Mouse (Mus musculus) ES-Bruce4 (cell line): ENCODE results near the gene Iqcb1. TPM values are rescaled to one million over a fixed set of nuclear protein-coding genes. Genes with fewer than 3 reads are reported as not detected.
"Not testable (repeated sequence)": the region's sequence is repeated elsewhere in the genome, so short reads cannot be mapped to it uniquely, and the experiment has no call there.

ENCODE experiments used
- H3K27ac ChIP-seq: 2 replicates; pipeline ENCODE4 v1.5.1; 2012; ENCODE audit warnings: low read length, inconsistent platforms; ENCODE audit not compliant: insufficient read depth
- H3K27me3 ChIP-seq: 2 replicates; pipeline ENCODE4 v1.6.1; 2012; ENCODE audit warnings: mild to moderate bottlenecking, low read length, inconsistent platforms; ENCODE audit not compliant: control insufficient read depth, poor library complexity, insufficient read depth, severe bottlenecking
- H3K36me3 ChIP-seq: 2 replicates; pipeline ENCODE4 v1.6.1; 2012; ENCODE audit warnings: inconsistent platforms, mild to moderate bottlenecking, low read length, moderate library complexity; ENCODE audit not compliant: control insufficient read depth, poor library complexity, insufficient read depth, severe bottlenecking
- H3K4me1 ChIP-seq: one replicate; pipeline ENCODE4 v1.8.1; 2011; ENCODE audit warnings: low read length; ENCODE audit not compliant: control insufficient read depth, insufficient read depth
- H3K4me3 ChIP-seq: 2 replicates; pipeline ENCODE4 v1.5.1; 2011; ENCODE audit warnings: low read depth, mild to moderate bottlenecking, low read length
- H3K9ac ChIP-seq: 2 replicates; pipeline ENCODE4 v1.6.1; 2012; ENCODE audit warnings: low read depth, mild to moderate bottlenecking, inconsistent platforms; ENCODE audit not compliant: poor library complexity, severe bottlenecking
- H3K9me3 ChIP-seq: replicated peaks from 2 replicates; pipeline ENCODE4 v1.6.1; 2012; ENCODE audit warnings: mild to moderate bottlenecking, low read length, inconsistent platforms; ENCODE audit not compliant: control insufficient read depth, poor library complexity, insufficient read depth, severe bottlenecking
- CTCF ChIP-seq: IDR thresholded peaks from one replicate; pipeline ENCODE4 v1.8.1; 2011; ENCODE audit warnings: low read depth, low read length
- EP300 ChIP-seq: IDR thresholded peaks from 2 replicates; pipeline ENCODE4 v1.6.1; 2011; ENCODE audit warnings: low read depth, low read length; ENCODE audit not compliant: insufficient read depth
- POLR2A ChIP-seq: IDR thresholded peaks from one replicate; pipeline ENCODE4 v1.8.1; 2011; ENCODE audit warnings: low read length; ENCODE audit not compliant: insufficient read depth
- polyA plus RNA-seq: library from polyadenylated mRNA; stranded (reverse); fragments of >200 nt; gene quantifications from 2 replicates; pipeline ENCODE4 v1.2.4, GENCODE M21; 2011; ENCODE audit warnings: low read depth; ENCODE audit not compliant: missing spikeins, insufficient read depth, insufficient read length

Gene Iqcb1
- polyA plus RNA-seq, 1 experiment: 63.9 TPM

DNA sequence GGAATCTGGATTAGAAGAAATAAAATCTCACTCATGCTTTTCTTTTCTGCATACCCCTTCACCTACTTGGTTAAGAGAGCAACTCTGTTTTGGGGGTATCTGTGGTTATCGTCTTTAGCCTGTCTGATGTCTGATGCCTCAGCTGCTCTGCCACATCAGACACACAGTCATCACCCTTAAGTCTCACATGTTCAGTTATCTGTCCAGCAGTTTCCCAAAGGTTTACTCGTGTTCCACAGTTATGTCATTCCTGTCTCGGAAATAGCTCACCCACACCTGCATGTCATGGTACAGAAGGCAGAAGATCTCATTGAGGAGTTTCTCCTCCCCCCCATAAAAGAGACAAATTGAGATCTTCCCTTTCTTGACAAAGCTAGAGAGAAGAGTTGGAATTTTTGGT lies 7.4 kb upstream of the Iqcb1 start:
- Histone ChIP-seq H3K9ac (no peak overlapping the region), H3K36me3 (no peaks in the 10 kb centered on the region)

GRCm38 (mm10) chr16:36821474-36821873 lies 6.7 kb upstream of the Iqcb1 start:
- no peaks in the 10 kb centered on the region for H3K9me3 ChIP-seq

More for the DNA sequence above, 7.4 kb upstream of the Iqcb1 start:
- no peaks in the 10 kb centered on the region for H3K9me3 ChIP-seq
- H3K4me1 ChIP-seq: peaks cover 2% of the 10 kb centered on the region
- TF ChIP-seq CTCF (no peak), POLR2A (no peak), EP300 (no peak)
- no peak overlapping the region for H3K4me3 ChIP-seq
- H3K27me3 ChIP-seq: no peaks in the 10 kb centered on the region
- no peak overlapping the region for H3K27ac ChIP-seq

DNA sequence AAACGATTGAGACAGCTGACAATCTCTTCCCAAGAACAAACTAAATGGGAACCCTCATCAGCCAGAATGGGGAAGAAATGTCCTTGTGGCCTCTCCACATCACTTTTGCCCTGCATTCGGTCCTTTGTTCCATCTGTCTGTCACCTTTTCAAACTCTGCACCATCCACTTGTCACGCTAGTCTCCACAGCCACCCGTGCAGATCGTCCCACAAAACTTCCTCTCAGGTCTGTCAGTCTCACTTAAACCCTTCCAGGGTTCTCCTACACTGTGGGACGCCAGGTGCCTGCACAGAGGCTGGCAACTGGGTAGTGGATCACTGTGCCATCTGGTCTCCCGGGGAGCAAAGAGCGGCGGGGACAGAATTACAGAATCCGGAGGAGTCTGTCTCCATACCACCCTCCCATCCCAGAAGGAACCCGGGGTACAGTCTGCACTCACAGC lies 553 bp upstream of the Iqcb1 start:
- Histone ChIP-seq H3K9ac (peak overlapping the region; percentile 96), H3K4me1 (no peaks in the 10 kb centered on the region), H3K9me3 (no peaks in the 10 kb centered on the region), H3K36me3 (no peaks in the 10 kb centered on the region), H3K4me3 (peak overlapping the region; percentile 90), H3K27ac (no peak overlapping the region), H3K27me3 (no peaks in the 10 kb centered on the region; the same call in 1 of the 2 replicates)
- no peak for TF ChIP-seq CTCF
- TF ChIP-seq POLR2A: no peak
- TF ChIP-seq EP300: no peak

More at GRCm38 (mm10) chr16:36821474-36821873, 6.7 kb upstream of the Iqcb1 start:
- no peak overlapping the region for H3K4me3 ChIP-seq
- TF ChIP-seq CTCF: no peak
- 0 out of 2 replicates have a peak, but pooled peaks have one; percentile 24 for TF ChIP-seq EP300
- H3K27me3 ChIP-seq: no peaks in the 10 kb centered on the region
- H3K27ac ChIP-seq: no peak overlapping the region
- H3K36me3 ChIP-seq: no peaks in the 10 kb centered on the region
- H3K4me1 ChIP-seq: peaks cover 1% of the 10 kb centered on the region
- no peak overlapping the region for H3K9ac ChIP-seq

DNA sequence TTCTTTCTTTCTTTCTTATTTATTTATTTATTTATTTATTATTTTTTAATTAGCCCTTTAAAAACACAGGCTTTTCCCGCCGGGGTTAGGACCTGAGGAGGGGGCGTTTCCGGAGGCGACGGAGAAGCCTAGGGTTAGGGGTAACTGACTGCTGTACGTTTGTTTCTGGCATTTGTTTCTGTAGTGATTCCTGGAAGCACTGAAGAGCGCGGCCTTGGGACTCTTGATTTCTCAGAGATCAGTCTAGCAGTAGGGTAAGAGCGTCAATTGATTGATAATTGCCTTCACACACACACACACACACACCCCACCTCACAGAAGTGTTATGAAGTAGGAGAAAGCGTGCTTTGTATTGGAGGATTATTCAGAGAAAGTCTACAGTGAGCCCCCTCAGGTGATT lies 635 bp downstream of the Iqcb1 start:
- no peak for TF ChIP-seq CTCF
- TF ChIP-seq POLR2A: no peak
- no peak for TF ChIP-seq EP300
- Histone ChIP-seq H3K4me3 (peak overlapping the region; percentile 100), H3K36me3 (no peaks in the 10 kb centered on the region), H3K27me3 (no peaks in the 10 kb centered on the region; the same call in 1 of the 2 replicates), H3K9me3 (no peaks in the 10 kb centered on the region), H3K27ac (no peak overlapping the region), H3K4me1 (no peaks in the 10 kb centered on the region), H3K9ac (peak overlapping the region; percentile 96)

GRCm38 (mm10) chr16:36846894-36847293 lies 18.7 kb downstream of the Iqcb1 start:
- not testable (repeated sequence) for H3K36me3 ChIP-seq, H3K9me3 ChIP-seq, H3K27me3 ChIP-seq

GRCm38 (mm10) chr16:36851202-36851601 lies 23.0 kb downstream of the Iqcb1 start:
- H3K4me1 ChIP-seq: no peaks in the 10 kb centered on the region
- H3K4me3 ChIP-seq: no peak overlapping the region
- H3K9ac ChIP-seq: no peak overlapping the region
- H3K9me3 ChIP-seq: no peaks in the 10 kb centered on the region
- H3K27ac ChIP-seq: no peak overlapping the region
- TF ChIP-seq POLR2A (no peak), EP300 (no peak), CTCF (no peak)
- no peaks in the 10 kb centered on the region for H3K27me3 ChIP-seq
- no peaks in the 10 kb centered on the region for H3K36me3 ChIP-seq

More at GRCm38 (mm10) chr16:36846894-36847293, 18.7 kb downstream of the Iqcb1 start:
- not testable (repeated sequence) for H3K4me3 ChIP-seq, H3K9ac ChIP-seq, H3K4me1 ChIP-seq, H3K27ac ChIP-seq
